In genomic region chr10:115790788-115791187, GRCm38 (mm10) we compare ENCODE assay signal across 15 mouse cellular contexts. TPM values are rescaled to one million over a fixed set of nuclear protein-coding genes. Genes with fewer than 3 reads are reported as not detected.
A peak's percentile ranks its signal among the peaks of the same experiment; 100 is the strongest.
DNase-seq lines count a peak whose midpoint lies in the region; TF ChIP-seq lines count a peak whose summit lies in the region.
"Had no signal": no experiment of that assay in that cellular context is flagged by ENCODE, and none has a peak within 500 bp of the region (broad histone marks: within the 10 kb centered on the region; RNA-seq: fewer than 3 reads in every experiment).

No protein-coding gene starts in this region.

- peak; percentile 68 to 72 for DNase-seq in cerebellum, postnatal 10 days
- DNase-seq in cerebellum, adult 9-10 months = no peak
- DNase-seq in layer of hippocampus, adult 9-11 months = peak; percentile 14
- no peak for DNase-seq in layer of hippocampus, adult 11-12 months (ENCODE audit: low spot score)
- DNase-seq in Muller cell, postnatal 12 days (ENCODE audit: inconsistent ontology term) = peak; percentile 64
- peak; percentile 48 for DNase-seq in brain, embryonic 14.5 days (ENCODE audit: low read depth)
- no peak for DNase-seq in left cerebral cortex, adult 11 months (ENCODE audit: low spot score)
- DNase-seq: adrenal gland, adult 2 months; adrenal gland, postnatal 14 days; B cell, adult 2 months; cerebellum, adult 11 months; gastrocnemius, postnatal 10 days; heart, adult 11 months had no signal

- TF ChIP-seq POLR2A in brain, embryonic 14.5 days (IDR thresholded peaks at IDR 0.05; ENCODE audit: borderline replicate concordance, extremely low read depth, insufficient read depth, insufficient read length, poor library complexity, severe bottlenecking) = no peak

- no peak for TF ChIP-seq CTCF in brain, embryonic 14.5 days (IDR thresholded peaks at IDR 0.05; ENCODE audit: borderline replicate concordance, extremely low read depth, insufficient read depth, insufficient read length)

RNA-seq across cellular contexts. Expression of gene Tspan8, which starts 25.8 kb away (rescaled TPM):
- 0.18 TPM in 2 replicates for polyA plus RNA-seq in brain, embryonic 14.5 days (2012; rRNA removed)
- polyA plus RNA-seq: adrenal gland, adult 2 months; forebrain, embryonic 13.5 days; G1E had no signal

Comparison
In these comparisons a context has a peak if more than half of its experiments do, and no peak if none do; other contexts are left out.
1. DNase-seq: peak in cerebellum, postnatal 10 days (2 of 2), layer of hippocampus, adult 9-11 months (single experiment), Muller cell, postnatal 12 days (single experiment) and brain, embryonic 14.5 days (single experiment); none in cerebellum, adult 9-10 months (single experiment), layer of hippocampus, adult 11-12 months (single experiment) and left cerebral cortex, adult 11 months (single experiment).